In the genomic region with DNA sequence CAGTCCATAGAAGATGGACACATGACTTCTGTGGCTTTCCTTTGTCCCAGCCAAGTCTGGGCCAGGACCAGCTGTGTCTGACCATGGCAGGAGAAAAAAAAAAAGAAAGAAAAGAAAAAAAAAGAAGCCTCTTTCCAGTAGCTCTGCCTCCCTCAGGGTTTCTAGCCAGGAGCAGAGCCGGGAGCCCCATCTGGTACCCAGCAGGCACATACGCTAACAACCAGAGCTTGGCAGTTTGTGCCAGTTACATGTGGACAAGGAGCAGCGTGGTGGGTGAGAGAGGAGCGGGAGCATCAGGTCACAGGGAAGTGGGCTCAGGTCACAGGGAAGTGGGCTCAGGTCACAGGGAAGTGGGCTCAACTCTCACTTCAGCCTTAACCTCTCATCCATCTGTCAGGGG, we compare ENCODE assay signal across 23 mouse cellular contexts. TPM values are rescaled to one million over a fixed set of nuclear protein-coding genes. Genes with fewer than 3 reads are reported as not detected.
A peak's percentile ranks its signal among the peaks of the same experiment; 100 is the strongest.
DNase-seq lines count a peak whose midpoint lies in the region; ATAC-seq and TF ChIP-seq lines count a peak whose summit lies in the region.
"Had no signal": no experiment of that assay in that cellular context is flagged by ENCODE, and none has a peak within 500 bp of the region (broad histone marks: within the 10 kb centered on the region; RNA-seq: fewer than 3 reads in every experiment).

No protein-coding gene starts in this region.

- ATAC-seq in forebrain, postnatal 0 days, result peak; percentile 63; the same call in 1 of the 2 replicates
- no peak for ATAC-seq in forebrain, embryonic 11.5 days (replicated peaks; ENCODE audit: low FRiP score)
- 0 out of 2 replicates have a peak, but pooled peaks have one; percentile 18 for ATAC-seq in hindbrain, postnatal 0 days
- ATAC-seq: liver, embryonic 12.5 days had no signal

- WGBS in forebrain, postnatal 0 days, result 51% methylated on average over 4 of the region's 4 CpGs
- WGBS in forebrain, embryonic 11.5 days, result 87% methylated on average over 4 of the region's 4 CpGs
- WGBS in hindbrain, postnatal 0 days, result 40% methylated on average over 4 of the region's 4 CpGs

- no peaks in the 10 kb centered on the region for H3K4me1 ChIP-seq in forebrain, postnatal 0 days (ENCODE audit: insufficient read depth)
- H3K4me1 ChIP-seq in forebrain, embryonic 11.5 days (replicated peaks; ENCODE audit: control insufficient read depth, insufficient read depth, low read length), result no peaks in the 10 kb centered on the region
- H3K4me1 ChIP-seq in hindbrain, postnatal 0 days (ENCODE audit: insufficient read depth, low read length), result no peaks in the 10 kb centered on the region
- H3K4me1 ChIP-seq: liver, embryonic 12.5 days; neural tube, embryonic 15.5 days had no signal

- no peaks in the 10 kb centered on the region for H3K36me3 ChIP-seq in forebrain, postnatal 0 days (ENCODE audit: insufficient read depth)
- no peaks in the 10 kb centered on the region for H3K36me3 ChIP-seq in forebrain, embryonic 11.5 days (ENCODE audit: control insufficient read depth, insufficient read depth, low read length)
- no peaks in the 10 kb centered on the region for H3K36me3 ChIP-seq in hindbrain, postnatal 0 days (ENCODE audit: insufficient read depth, low read length)
- H3K36me3 ChIP-seq: kidney, embryonic 15.5 days; liver, embryonic 12.5 days; neural tube, embryonic 15.5 days had no signal

- TF ChIP-seq CTCF in forebrain, postnatal 0 days (IDR thresholded peaks at IDR 0.05; ENCODE audit: low read depth), result no peak
- no peak for TF ChIP-seq CTCF in hindbrain, postnatal 0 days (IDR thresholded peaks at IDR 0.05; ENCODE audit: low read depth)

- intact Hi-C loops in left cerebral cortex, postnatal 4 days (cut with DNase I), result no loop called here

- no peak overlapping the region for H3K4me2 ChIP-seq in forebrain, postnatal 0 days (ENCODE audit: low read depth)
- H3K4me2 ChIP-seq in forebrain, embryonic 11.5 days (ENCODE audit: low read depth, low read length, severe bottlenecking), result no peak overlapping the region
- H3K4me2 ChIP-seq in hindbrain, postnatal 0 days (ENCODE audit: low read depth, low read length), result no peak overlapping the region
- H3K4me2 ChIP-seq: kidney, embryonic 15.5 days; limb, embryonic 12.5 days; liver, embryonic 12.5 days; neural tube, embryonic 15.5 days had no signal

- H3K9me3 ChIP-seq in forebrain, postnatal 0 days (ENCODE audit: low read length), result no peaks in the 10 kb centered on the region
- H3K9me3 ChIP-seq in forebrain, embryonic 11.5 days (ENCODE audit: control insufficient read depth, low read length), result no peaks in the 10 kb centered on the region
- no peaks in the 10 kb centered on the region for H3K9me3 ChIP-seq in hindbrain, postnatal 0 days (ENCODE audit: low read length)
- H3K9me3 ChIP-seq: embryonic facial prominence, embryonic 10.5 days; kidney, embryonic 15.5 days; limb, embryonic 12.5 days; liver, embryonic 12.5 days; neural tube, embryonic 15.5 days had no signal

- no peak for DNase-seq in forebrain, postnatal 0 days
- no peak for DNase-seq in forebrain, embryonic 11.5 days (ENCODE audit: low spot score)
- peak; percentile 67 for DNase-seq in left cerebral cortex, postnatal 4 days
- no peak for DNase-seq in left cerebral cortex, adult 9 months (ENCODE audit: low spot score in 2 of 2)
- peak; percentile 55 for DNase-seq in MN1 (ENCODE audit: low spot score)
- DNase-seq in hindbrain, postnatal 0 days (ENCODE audit: low spot score), result peak; percentile 33
- no peak for DNase-seq in lung, postnatal 14 days
- DNase-seq: adrenal gland, postnatal 10 days; cerebellum, adult 9-10 months; gastrocnemius, postnatal 25 days; heart, adult 2 months; kidney, adult 11 months; kidney, postnatal 36 days; lung, adult 18-20 months; lung, postnatal 10 days; thymus, adult 2 months; thymus, postnatal 4 days had no signal

- no peak overlapping the region for H3K4me3 ChIP-seq in forebrain, postnatal 0 days (ENCODE audit: low read depth, low read length)
- no peak overlapping the region for H3K4me3 ChIP-seq in forebrain, embryonic 11.5 days (ENCODE audit: low read depth, low read length)
- H3K4me3 ChIP-seq in hindbrain, postnatal 0 days (ENCODE audit: low read length), result no peak overlapping the region
- H3K4me3 ChIP-seq: embryonic facial prominence, embryonic 10.5 days; heart, adult 2 months; kidney, embryonic 15.5 days; limb, embryonic 12.5 days; liver, embryonic 12.5 days; neural tube, embryonic 15.5 days had no signal

- H3K9ac ChIP-seq in forebrain, postnatal 0 days, result 0 out of 2 replicates have a peak overlapping the region, but pooled peaks have one; percentile 3
- H3K9ac ChIP-seq in forebrain, embryonic 11.5 days (ENCODE audit: low read length), result no peak overlapping the region
- no peak overlapping the region for H3K9ac ChIP-seq in hindbrain, postnatal 0 days (replicated peaks; ENCODE audit: low read length)
- H3K9ac ChIP-seq: kidney, embryonic 15.5 days; limb, embryonic 12.5 days; liver, embryonic 12.5 days; neural tube, embryonic 15.5 days had no signal

- no peak overlapping the region for H3K27ac ChIP-seq in forebrain, postnatal 0 days (ENCODE audit: low read depth, low read length)
- H3K27ac ChIP-seq in forebrain, embryonic 11.5 days (ENCODE audit: low read depth, low read length), result no peak overlapping the region
- H3K27ac ChIP-seq in hindbrain, postnatal 0 days, result no peak overlapping the region
- H3K27ac ChIP-seq: heart, adult 2 months; kidney, embryonic 15.5 days; limb, embryonic 12.5 days; liver, embryonic 12.5 days; neural tube, embryonic 15.5 days; stomach, postnatal 0 days had no signal

- H3K27me3 ChIP-seq in forebrain, postnatal 0 days (ENCODE audit: insufficient read depth, low read length), result no peaks in the 10 kb centered on the region
- H3K27me3 ChIP-seq in forebrain, embryonic 11.5 days (ENCODE audit: control insufficient read depth, insufficient read depth, low read length), result no peaks in the 10 kb centered on the region
- H3K27me3 ChIP-seq in hindbrain, postnatal 0 days (ENCODE audit: insufficient read depth, low read length), result no peaks in the 10 kb centered on the region
- H3K27me3 ChIP-seq: kidney, embryonic 15.5 days; limb, embryonic 12.5 days; liver, embryonic 12.5 days; neural tube, embryonic 15.5 days had no signal

RNA-seq across cellular contexts. Expression of gene Phykpl, which starts 8.1 kb away (rescaled TPM):
- 5.6 and 7.9 TPM in 2 replicates for total RNA-seq in forebrain, postnatal 0 days (2014; rRNA removed)
- 6.7 and 8.4 TPM in 2 replicates for polyA plus RNA-seq in forebrain, postnatal 0 days (2015; fragmentation: Nextera tagmentation; extraction: Ambion mirVana)
- polyA plus RNA-seq in forebrain, embryonic 11.5 days (2014; fragmentation: Nextera tagmentation; extraction: Ambion mirVana), result 14.9 and 16.7 TPM in 2 replicates
- total RNA-seq in left cerebral cortex, postnatal 4 days (2021), result 1 to 10 TPM; 7.6 to 8.1 TPM
- total RNA-seq in hindbrain, postnatal 0 days (2014; rRNA removed), result 3.8 and 5.3 TPM in 2 replicates
- 7.9 and 8.6 TPM in 2 replicates for polyA plus RNA-seq in hindbrain, postnatal 0 days (2015; fragmentation: Nextera tagmentation; extraction: Ambion mirVana)

RNA-seq across cellular contexts. Expression of gene Hnrnpab, which starts 30.2 kb away (rescaled TPM):
- 324 and 364 TPM in 2 replicates for total RNA-seq in forebrain, postnatal 0 days (2014; rRNA removed)
- polyA plus RNA-seq in forebrain, postnatal 0 days (2015; fragmentation: Nextera tagmentation; extraction: Ambion mirVana), result 350 and 374 TPM in 2 replicates
- polyA plus RNA-seq in forebrain, embryonic 11.5 days (2014; fragmentation: Nextera tagmentation; extraction: Ambion mirVana), result 830 and 925 TPM in 2 replicates
- 100 to 1,000 TPM; 339 to 358 TPM for total RNA-seq in left cerebral cortex, postnatal 4 days (2021)
- total RNA-seq in hindbrain, postnatal 0 days (2014; rRNA removed), result 212 and 258 TPM in 2 replicates
- polyA plus RNA-seq in hindbrain, postnatal 0 days (2015; fragmentation: Nextera tagmentation; extraction: Ambion mirVana), result 229 and 231 TPM in 2 replicates

RNA-seq across cellular contexts. Expression of gene Nhp2, which starts 43.1 kb away (rescaled TPM):
- total RNA-seq in forebrain, postnatal 0 days (2014; rRNA removed), result 66.5 and 81.2 TPM in 2 replicates
- polyA plus RNA-seq in forebrain, postnatal 0 days (2015; fragmentation: Nextera tagmentation; extraction: Ambion mirVana), result 118 and 155 TPM in 2 replicates
- polyA plus RNA-seq in forebrain, embryonic 11.5 days (2014; fragmentation: Nextera tagmentation; extraction: Ambion mirVana), result 154 and 165 TPM in 2 replicates
- total RNA-seq in left cerebral cortex, postnatal 4 days (2021), result 10 to 100 TPM; 60.2 to 60.4 TPM
- total RNA-seq in hindbrain, postnatal 0 days (2014; rRNA removed), result 43.9 and 60.8 TPM in 2 replicates
- 105 and 109 TPM in 2 replicates for polyA plus RNA-seq in hindbrain, postnatal 0 days (2015; fragmentation: Nextera tagmentation; extraction: Ambion mirVana)

RNA-seq across cellular contexts. Expression of gene Rmnd5b, which starts 59.2 kb away (rescaled TPM):
- total RNA-seq in forebrain, postnatal 0 days (2014; rRNA removed), result 70.7 and 88.2 TPM in 2 replicates
- 74.4 and 75.9 TPM in 2 replicates for polyA plus RNA-seq in forebrain, postnatal 0 days (2015; fragmentation: Nextera tagmentation; extraction: Ambion mirVana)
- polyA plus RNA-seq in forebrain, embryonic 11.5 days (2014; fragmentation: Nextera tagmentation; extraction: Ambion mirVana), result 40.4 and 47.8 TPM in 2 replicates
- 10 to 100 TPM; 41.4 to 47.5 TPM for total RNA-seq in left cerebral cortex, postnatal 4 days (2021)
- total RNA-seq in hindbrain, postnatal 0 days (2014; rRNA removed), result 81.3 and 99.9 TPM in 2 replicates
- polyA plus RNA-seq in hindbrain, postnatal 0 days (2015; fragmentation: Nextera tagmentation; extraction: Ambion mirVana), result 60.9 and 63.8 TPM in 2 replicates

Comparison
In these comparisons a context has a peak if more than half of its experiments do, and no peak if none do; other contexts are left out.
1. DNase-seq: peak in left cerebral cortex, postnatal 4 days (single experiment), MN1 (single experiment) and hindbrain, postnatal 0 days (single experiment); none in forebrain, postnatal 0 days (single experiment), forebrain, embryonic 11.5 days (single experiment), left cerebral cortex, adult 9 months (0 of 2) and lung, postnatal 14 days (single experiment).